Mouse (Mus musculus) megakaryocyte-erythroid progenitor cell, adult 5-6 weeks (primary cell): ENCODE results near the gene Reln. TPM values are rescaled to one million over a fixed set of nuclear protein-coding genes. Genes with fewer than 3 reads are reported as not detected.

Source experiments
- ATAC-seq: replicated peaks from 2 replicates; pipeline ENCODE4 v1.8.0; 2016; ENCODE audit warnings: mild to moderate bottlenecking, inconsistent platforms; ENCODE audit not compliant: severe bottlenecking, poor library complexity, low FRiP score, low TSS enrichment
- total RNA-seq, 2 experiments: library from RNA; stranded (forward) in 1 of 2; stranded (reverse) in 1 of 2; fragments of 200-1000, 215-1000 nt in 1 of 2; fragments of >200 nt in 1 of 2; fragmentation: Nextera tagmentation in 1 of 2; gene quantifications; 2 replicates each; pipeline ENCODE4 v1.2.3; 2014 to 2017

Gene Reln
- total RNA-seq, 2 experiments from 2014 or later = 0.61 TPM; not detected in 1

- no peak for ATAC-seq
Observed at GRCm38 (mm10) chr5:21948736-21949506, 395.6 kb downstream of the Reln start.

GRCm38 (mm10) chr5:21947610-21948381 lies 396.7 kb downstream of the Reln start:
- ATAC-seq = no peak

GRCm38 (mm10) chr5:21944579-21944978 lies 399.9 kb downstream of the Reln start:
- ATAC-seq = no peak

- no peak for ATAC-seq
Observed at GRCm38 (mm10) chr5:21939405-21939804, 405.1 kb downstream of the Reln start.

- ATAC-seq = no peak
Observed at GRCm38 (mm10) chr5:21938138-21938537, 406.4 kb downstream of the Reln start.

GRCm38 (mm10) chr5:21936627-21937026 lies 407.9 kb downstream of the Reln start:
- ATAC-seq = no peak

GRCm38 (mm10) chr5:21936096-21936495 lies 408.4 kb downstream of the Reln start:
- no peak for ATAC-seq

- no peak for ATAC-seq
Observed at GRCm38 (mm10) chr5:21934811-21935396, 409.6 kb downstream of the Reln start.

- ATAC-seq = no peak
Observed at GRCm38 (mm10) chr5:21934173-21934698, 410.3 kb downstream of the Reln start.

GRCm38 (mm10) chr5:21933340-21934075 lies 411.0 kb downstream of the Reln start:
- ATAC-seq = no peak

- ATAC-seq = no peak
Observed at GRCm38 (mm10) chr5:21931151-21931550, 413.4 kb downstream of the Reln start.

GRCm38 (mm10) chr5:21920310-21920709 lies 424.2 kb downstream of the Reln start:
- no peak for ATAC-seq

GRCm38 (mm10) chr5:21919281-21919780 lies 425.2 kb downstream of the Reln start:
- ATAC-seq = no peak

- ATAC-seq = no peak
Observed at GRCm38 (mm10) chr5:21915973-21916372, 428.5 kb downstream of the Reln start.

- no peak for ATAC-seq
Observed at GRCm38 (mm10) chr5:21914776-21915175, 429.7 kb downstream of the Reln start.

- ATAC-seq = no peak
Observed at GRCm38 (mm10) chr5:21912835-21913530, 431.5 kb downstream of the Reln start.

- ATAC-seq = no peak
Observed at GRCm38 (mm10) chr5:21910726-21911125, 433.8 kb downstream of the Reln start.

- ATAC-seq = no peak
Observed at GRCm38 (mm10) chr5:21909713-21910112, 434.8 kb downstream of the Reln start.

- no peak for ATAC-seq
Observed at GRCm38 (mm10) chr5:21901411-21901810, 443.1 kb downstream of the Reln start.
